Mouse (Mus musculus) left cerebral cortex, adult 2 months (tissue): Measurements from ENCODE around the gene Mapk8ip3. TPM values are rescaled to one million over a fixed set of nuclear protein-coding genes. Genes with fewer than 3 reads are reported as not detected.
"Not testable (repeated sequence)": the region's sequence is repeated elsewhere in the genome, so short reads cannot be mapped to it uniquely, and the experiment has no call there.

Experiments
- DNase-seq, 2 experiments: peaks; one replicate each; pipeline ENCODE4 v3.0.0; 2021 to 2022; ENCODE audit warnings: low spot score in 2 of 2, mixed read lengths in 1 of 2; ENCODE audit errors: extremely low spot score in 1 of 2
- H3K27ac ChIP-seq: fragments of 200-600 bp; 2 replicates; pipeline ENCODE4 v1.8.1; 2022
- H3K4me3 ChIP-seq: fragments of 200-600 bp; 2 replicates; pipeline ENCODE4 v1.8.1; 2022
- CTCF ChIP-seq: fragments of 200-600 bp; IDR thresholded peaks from 2 replicates; pipeline ENCODE4 v1.8.1; 2022; ENCODE audit warnings: antibody characterized with exemption, mild to moderate bottlenecking, moderate library complexity
- intact Hi-C: fragments of 180-260 bp; cut with DNase I; formaldehyde crosslinking; loops from one replicate; pipeline ENCODE4 v1.15.1; 2025
- long read RNA-seq, 2 experiments: library from polyadenylated mRNA; stranded (forward); transcript quantifications; one replicate each; pipeline ENCODE4 v2.0.0; 2021; ENCODE audit warnings: borderline mapping rate in 2 of 2
- total RNA-seq, 2 experiments: library from RNA; stranded (reverse); gene quantifications; 2 replicates each; pipeline ENCODE4 v1.2.3; 2021

The Mapk8ip3 gene
- total RNA-seq: 100 to 1,000 TPM; 390 to 407 TPM
- long read RNA-seq, experiment 1, transcript Mapk8ip3-217 (3 exons, 934 nt): major isoform, 6 of 149 reads
- long read RNA-seq, experiment 1, partial matches to known transcripts: 83 of 149 reads
- long read RNA-seq, experiment 1, other reads (novel, unspliced or antisense): 60 of 149 reads
- long read RNA-seq, experiment 2, partial matches to known transcripts: 93 of 153 reads
- long read RNA-seq, experiment 2, other reads (novel, unspliced or antisense): 57 of 153 reads

DNA sequence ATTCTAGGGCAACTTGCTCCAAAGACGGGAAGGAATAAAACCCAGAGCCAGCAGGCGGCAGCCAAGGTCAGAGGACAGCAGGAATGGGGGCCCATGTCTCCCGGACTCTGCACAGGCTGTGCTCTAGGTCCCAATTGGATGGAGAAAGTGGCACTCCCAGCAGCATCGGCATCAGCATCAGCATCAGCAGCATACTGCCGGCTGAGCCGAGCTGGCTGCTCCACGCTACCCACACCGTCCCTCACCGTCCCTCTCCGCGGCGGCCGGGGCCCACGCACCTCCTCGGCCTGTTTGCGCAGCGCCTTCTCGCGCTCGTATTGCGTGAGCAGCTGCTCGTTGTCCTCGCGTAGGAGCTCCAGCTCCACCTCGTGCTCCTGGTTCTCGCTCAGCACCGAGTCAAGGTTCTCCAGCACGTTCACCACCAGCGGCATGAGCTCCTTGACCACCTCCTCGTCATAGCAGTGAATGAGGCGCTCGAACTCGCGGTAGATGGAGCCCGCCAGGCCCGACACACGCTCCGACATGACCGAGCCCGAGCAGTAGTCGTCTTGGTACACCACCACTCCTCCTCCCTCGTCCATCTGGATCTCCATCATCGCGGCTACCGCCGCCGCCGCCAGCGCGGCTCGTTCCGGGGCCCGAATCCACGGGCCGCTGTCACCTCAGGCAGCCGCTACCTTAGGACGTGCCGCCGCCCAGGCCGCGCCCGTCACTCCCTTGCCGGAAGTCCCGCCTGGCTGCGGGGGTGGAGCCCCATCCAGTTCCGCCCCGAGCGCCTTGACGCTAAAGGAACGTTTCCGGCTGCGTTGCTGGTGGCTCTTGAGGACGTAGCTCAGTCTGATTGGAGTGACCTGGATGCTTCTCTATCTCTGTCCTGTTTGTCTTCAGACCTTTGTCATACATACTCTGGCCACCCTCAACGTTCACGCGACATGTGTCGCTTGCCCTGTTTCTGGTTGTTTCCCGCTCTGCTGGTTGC is at the start of gene Mapk8ip3:
Gene Mapk8ip3 (minus strand): TSS at position 719 of the 979 bp plus-strand sequence.
- no peak; the same call in 1 of the 2 replicates for TF ChIP-seq CTCF
- Histone ChIP-seq H3K27ac (peak within 1 kb of the TSS; percentile 91), H3K4me3 (peak within 1 kb of the TSS; percentile 68)
- intact Hi-C loops: no loop called here
- DNase-seq: peak; percentile 95 to 96

DNA sequence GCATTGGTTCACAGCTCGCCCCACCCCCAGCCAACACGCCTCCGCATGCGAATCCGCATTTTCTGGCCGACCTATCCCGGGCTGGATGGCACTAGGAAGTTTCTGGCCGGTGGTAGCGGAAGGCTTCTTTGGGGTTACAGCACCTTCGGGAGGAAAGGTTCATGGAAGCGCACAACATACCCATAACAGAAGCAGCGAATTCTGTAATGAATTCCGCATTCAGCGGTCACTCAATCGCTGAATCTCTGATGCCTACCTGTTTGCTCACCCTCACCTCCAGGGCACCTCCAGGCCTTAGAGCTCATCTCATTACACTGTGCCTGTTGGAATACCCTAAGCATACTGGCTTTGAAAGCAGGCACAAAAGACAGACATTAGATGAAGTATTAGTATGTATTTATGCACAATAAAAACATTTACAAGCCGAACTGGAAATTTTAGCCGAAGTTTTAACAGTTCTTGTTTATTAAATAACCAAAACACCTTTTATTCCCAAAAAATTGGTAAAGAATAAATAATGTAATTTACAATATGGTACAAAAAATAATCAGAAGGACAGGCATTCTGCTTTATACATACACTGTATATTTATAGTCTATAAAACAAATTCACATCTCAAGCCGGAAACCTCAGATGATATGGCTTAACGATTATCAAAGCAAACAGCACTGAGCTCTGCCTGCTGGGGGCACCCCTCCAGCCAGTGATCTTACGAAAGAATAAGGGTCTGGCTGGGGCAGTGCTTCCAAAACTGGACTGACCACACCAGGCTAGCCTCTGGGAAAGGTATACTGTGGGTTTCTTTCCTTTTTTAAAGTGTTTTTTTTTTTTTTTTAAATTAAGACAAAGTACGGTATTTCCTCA is 24.3 kb upstream of the Mapk8ip3 start:
- Histone ChIP-seq H3K27ac (no peak overlapping the region), H3K4me3 (peak overlapping the region; percentile 91)
- no peak for TF ChIP-seq CTCF
- DNase-seq: no peak
- intact Hi-C loops: no loop called here

DNA sequence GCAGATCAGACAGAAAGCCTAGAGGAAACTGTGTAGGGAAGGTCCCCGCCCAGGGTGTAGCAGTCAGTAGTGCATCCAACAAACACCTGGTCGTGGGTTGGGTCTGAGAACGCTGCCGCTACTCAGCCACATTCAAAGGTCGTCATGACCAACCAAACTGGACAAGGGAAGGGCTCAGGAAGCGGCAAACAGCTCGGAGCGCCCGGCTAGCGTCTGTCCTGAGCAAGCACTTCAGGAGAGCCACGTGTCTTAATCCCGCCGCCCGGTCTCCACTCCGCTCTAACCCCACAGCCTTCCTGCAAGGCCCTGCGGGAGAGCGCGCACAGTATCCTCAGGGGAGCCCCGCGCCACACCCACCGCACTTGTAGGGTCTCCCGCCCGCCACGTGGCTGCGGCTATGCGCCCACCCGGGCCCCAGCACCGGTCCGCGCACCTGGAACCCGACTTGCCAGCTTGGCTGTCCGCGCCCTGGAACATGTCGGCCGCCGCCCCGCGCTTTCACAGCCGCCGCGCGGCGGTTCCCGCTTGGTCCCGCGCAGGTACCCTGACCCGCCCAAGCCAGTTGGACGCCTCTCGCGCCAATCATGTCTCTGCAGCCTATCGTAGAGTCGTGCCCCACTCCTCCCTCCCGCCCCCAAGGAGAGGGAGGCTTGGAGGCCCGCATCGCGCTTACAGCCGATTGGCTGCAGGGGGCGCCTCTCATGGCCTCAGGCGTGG is 23.5 kb upstream of the Mapk8ip3 start, which contains the start of gene Jpt2:
Gene Jpt2 (minus strand): TSS at position 555 of the 717 bp plus-strand sequence.
- intact Hi-C loops: no loop called here
- DNase-seq: peak; percentile 96 to 97
- Histone ChIP-seq H3K27ac (peak within 1 kb of the TSS; percentile 53; the same call in 1 of the 2 replicates), H3K4me3 (peak within 1 kb of the TSS; percentile 91)
- peak; percentile 48 for TF ChIP-seq CTCF

DNA sequence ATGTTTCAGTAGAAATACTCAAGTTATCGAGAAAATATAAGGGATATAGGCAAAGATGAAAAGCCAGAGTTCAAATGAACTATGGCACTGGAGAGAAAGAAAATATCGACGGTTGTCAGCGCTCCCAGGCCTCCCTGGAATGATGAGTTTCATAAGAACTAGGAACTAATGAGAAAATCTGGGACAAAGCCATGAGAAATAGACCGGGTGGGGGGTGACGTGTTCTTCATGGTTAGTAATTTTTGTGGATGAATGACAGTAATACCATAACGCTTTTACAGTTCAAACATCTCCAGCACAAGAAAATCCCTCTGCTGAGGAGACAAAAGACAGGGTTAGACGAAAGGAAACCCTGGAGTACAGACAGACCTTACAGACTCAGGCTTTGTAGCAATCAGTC is 22.6 kb upstream of the Mapk8ip3 start:
- Histone ChIP-seq H3K27ac (no peak overlapping the region), H3K4me3 (peak overlapping the region; percentile 91; the same call in 1 of the 2 replicates)
- intact Hi-C loops: no loop called here
- DNase-seq: no peak
- TF ChIP-seq CTCF: no peak

DNA sequence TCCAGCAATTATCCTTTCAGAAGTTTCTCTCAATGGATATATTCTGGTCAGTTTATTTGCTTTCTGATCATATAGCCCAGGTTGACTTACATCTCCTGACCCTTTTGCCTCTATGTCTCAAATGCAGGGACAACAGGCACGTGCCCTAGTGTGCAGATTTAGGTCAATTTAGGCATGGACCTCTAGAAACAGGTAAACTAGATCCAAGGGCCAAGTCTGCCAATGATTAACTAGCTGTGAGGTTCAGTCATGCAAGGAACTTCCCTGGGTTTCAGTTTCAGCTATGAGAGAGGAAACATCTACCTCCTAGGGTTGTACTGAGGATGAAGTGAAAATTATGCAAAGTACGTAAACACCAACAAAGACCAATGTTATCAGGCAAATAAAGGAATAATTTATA is 16.5 kb upstream of the Mapk8ip3 start:
- intact Hi-C loops: no loop called here
- no peak for DNase-seq
- TF ChIP-seq CTCF: no peak
- Histone ChIP-seq H3K4me3 (no peak overlapping the region), H3K27ac (no peak overlapping the region)

DNA sequence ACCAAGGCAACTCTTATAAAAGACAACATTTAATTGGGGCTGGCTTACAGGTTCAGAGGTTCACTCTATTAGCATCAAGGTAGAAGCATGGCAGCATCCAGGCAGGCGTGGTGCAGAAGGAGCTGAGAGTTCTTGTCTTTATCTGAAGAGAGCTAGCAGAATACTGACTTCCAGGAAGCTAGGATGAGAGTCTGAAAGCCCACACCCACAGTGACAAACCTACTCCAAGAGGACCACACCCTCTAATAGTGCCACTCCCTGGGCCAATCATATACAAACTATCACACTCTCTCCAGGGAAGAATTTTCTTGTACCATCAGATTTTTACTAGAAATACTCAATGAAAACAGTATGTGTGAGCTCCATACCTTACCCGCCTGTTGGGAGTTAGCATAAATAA is 13.9 kb upstream of the Mapk8ip3 start:
- no peak overlapping the region for H3K4me3 ChIP-seq
- intact Hi-C loops: no loop called here
- H3K27ac ChIP-seq: no peak overlapping the region
- no peak for DNase-seq
- no peak for TF ChIP-seq CTCF

DNA sequence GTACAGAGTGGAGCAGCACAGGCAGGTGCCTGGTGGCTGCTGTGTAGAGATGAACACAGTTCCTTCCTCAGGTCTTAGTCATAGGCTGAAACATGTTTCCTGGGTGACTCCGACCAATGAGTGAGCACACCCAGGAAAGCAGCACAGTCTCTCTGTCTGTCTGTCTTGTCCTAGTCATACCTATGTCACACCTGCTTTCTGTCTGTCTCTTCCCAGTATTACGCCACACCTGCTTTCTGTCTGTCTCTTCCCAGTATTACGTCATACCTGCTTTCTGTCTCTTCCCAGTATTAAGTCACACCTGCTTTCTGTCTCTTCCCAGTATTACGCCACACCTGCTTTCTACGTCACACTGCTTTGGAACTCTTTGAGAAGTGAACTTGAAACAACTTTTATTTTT is 11.4 kb upstream of the Mapk8ip3 start:
- Histone ChIP-seq H3K4me3 (no peak overlapping the region), H3K27ac (no peak overlapping the region)
- TF ChIP-seq CTCF: no peak
- DNase-seq: no peak
- intact Hi-C loops: no loop called here

DNA sequence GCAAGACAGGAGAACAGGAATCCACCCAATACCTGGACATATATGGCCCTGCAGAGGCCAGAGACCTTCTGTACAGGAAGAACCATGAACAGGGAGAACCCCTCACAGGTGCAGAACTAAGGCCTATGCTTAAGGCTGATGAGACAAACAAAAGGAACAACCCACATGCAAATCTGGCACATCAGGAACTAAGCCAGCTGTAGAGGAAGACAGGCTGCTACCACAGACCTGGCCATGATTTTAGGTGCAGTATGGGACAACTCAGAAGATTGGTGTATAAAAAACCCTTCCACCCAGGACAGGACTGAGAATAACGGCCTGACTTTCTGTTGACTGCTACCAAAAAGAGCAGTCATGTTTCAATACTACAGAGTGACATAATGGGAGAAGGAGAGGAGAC is 6.8 kb upstream of the Mapk8ip3 start:
- intact Hi-C loops: loop anchor here (2.0 kb wide), 1 partner anchor 73 kb away; the partner anchor contains the start of gene Ift140
- not testable (repeated sequence) for DNase-seq, H3K4me3 ChIP-seq
- peak overlapping the region; percentile 66; the same call in 1 of the 2 replicates for H3K27ac ChIP-seq

DNA sequence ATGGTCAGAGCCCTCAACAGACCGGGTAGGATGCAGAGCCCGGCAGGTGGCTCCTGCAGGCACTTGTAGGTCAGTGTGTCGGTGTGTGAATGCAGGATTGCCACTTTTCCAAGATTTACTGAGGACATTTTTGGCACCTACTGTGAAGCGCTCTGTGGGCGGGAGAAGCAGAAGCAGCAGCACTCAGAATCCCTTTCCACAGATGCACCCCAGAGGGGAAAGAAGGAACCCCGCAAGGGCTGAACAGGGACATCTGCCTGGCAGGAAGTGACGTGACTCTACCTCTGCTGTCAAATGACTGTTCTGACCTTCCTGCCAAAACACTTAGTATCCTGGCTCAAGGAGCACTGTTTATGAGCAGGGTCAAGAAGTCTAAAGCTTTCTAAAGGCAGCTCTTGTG is 6.3 kb upstream of the Mapk8ip3 start:
- intact Hi-C loops: loop anchor here (2.0 kb wide), 1 partner anchor 74 kb away; the partner anchor contains the start of gene Ift140
- TF ChIP-seq CTCF: no peak
- H3K27ac ChIP-seq: peak overlapping the region; percentile 66; the same call in 1 of the 2 replicates
- H3K4me3 ChIP-seq: no peak overlapping the region
- peak; percentile 27 to 54 for DNase-seq

DNA sequence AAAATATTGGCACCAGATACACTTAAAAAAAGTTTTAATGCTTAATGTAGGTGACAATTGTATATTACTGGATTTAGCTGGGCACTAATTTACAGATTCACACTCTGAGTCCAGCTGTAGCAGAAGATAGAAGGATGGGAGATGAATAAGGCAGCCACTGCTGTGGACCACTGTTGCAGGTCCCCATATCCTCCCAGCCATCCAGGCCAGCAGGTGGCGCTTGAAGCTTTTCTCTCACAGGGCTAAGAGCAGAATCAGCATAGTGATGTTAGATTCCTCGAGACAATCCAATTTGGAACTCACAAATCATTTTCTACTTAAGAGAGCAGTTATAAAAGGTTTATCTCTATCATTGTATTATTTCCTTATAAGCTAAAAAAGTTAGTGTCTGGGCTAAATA is 5.7 kb upstream of the Mapk8ip3 start:
- intact Hi-C loops: loop anchor here (2.0 kb wide), 1 partner anchor 74 kb away; the partner anchor contains the start of gene Ift140
- TF ChIP-seq CTCF: peak; percentile 69
- H3K27ac ChIP-seq, H3K4me3 ChIP-seq: not testable (repeated sequence)
- DNase-seq: peak; percentile 24 to 31

DNA sequence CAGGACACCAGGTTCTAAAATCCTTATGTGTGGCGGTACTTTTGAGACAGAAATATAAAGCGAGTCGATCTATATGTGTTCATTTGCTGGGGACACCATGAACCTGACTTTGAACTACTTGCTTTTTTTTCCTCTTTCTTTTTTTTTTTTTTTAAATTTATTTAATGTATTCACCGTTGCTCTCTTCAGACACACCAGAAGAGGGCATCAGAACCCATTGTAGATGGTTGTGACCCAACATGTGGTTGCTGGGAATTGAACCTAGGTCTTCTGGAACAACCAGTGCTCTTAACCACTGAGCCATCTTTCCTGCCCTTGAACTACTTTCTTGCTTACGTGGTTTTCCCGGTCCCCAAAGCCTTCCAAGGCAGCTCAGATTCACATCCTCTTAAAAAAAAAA is 489 bp upstream of the Mapk8ip3 start:
- DNase-seq: no peak
- intact Hi-C loops: no loop called here
- H3K27ac ChIP-seq: peak overlapping the region; percentile 91
- peak overlapping the region; percentile 68 for H3K4me3 ChIP-seq
- peak; percentile 28 for TF ChIP-seq CTCF
